Mouse (Mus musculus): Measurements from ENCODE around the gene Ppm1e.

GRCm38 (mm10) chr11:87276240-87276985, 82.4 kb downstream of the Ppm1e start:
- no peak for TF ChIP-seq GATA1 (IDR thresholded peaks at IDR 0.05; ENCODE audit: borderline replicate concordance, low read length)
- TF ChIP-seq FLI1 (IDR thresholded peaks at IDR 0.05; ENCODE audit: low read length), result no peak

All from megakaryocyte, embryonic 14.5 days (primary cell).